Mouse (Mus musculus) kidney, adult 18-20 months (tissue): ENCODE measurements at regions not wholly inside any gene's neighbourhood (a gene's known extent, or its start where the extent isn't known, plus 50 kb on each side); places are given as distances from the start of the nearest gene placed in this dataset.

Experiments
- DNase-seq: peaks from one replicate; pipeline ENCODE4 v3.0.0; 2021

DNA sequence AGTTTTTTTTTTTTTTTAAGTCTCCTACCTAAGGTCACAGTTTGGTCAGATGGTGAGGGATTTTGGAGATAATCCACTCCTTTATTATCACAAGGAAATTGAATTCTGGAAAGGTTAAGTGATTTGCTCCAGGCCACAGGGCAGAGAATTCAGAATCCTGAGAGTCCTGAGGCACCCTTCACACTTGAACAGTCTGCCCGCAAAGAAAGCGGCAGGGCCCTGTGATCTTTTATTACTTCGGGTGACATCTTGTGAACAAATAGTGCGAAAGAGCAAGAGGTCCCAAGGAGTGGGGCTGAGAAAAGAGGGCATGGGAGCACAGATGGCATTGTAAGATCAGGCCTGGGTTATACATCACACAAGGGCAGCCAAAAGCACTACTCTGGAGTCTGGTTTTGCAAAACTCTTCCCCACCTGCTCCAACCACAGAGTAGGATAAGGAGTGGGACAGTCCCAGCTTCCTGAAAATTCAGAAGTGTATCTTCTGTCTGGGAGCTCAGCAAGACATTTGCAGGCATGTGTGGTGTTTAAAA, 150.5 kb upstream of the Wdr11 start:
- DNase-seq, result no peak

- peak; percentile 52 for DNase-seq
Measured at GRCm38 (mm10) chr7:129469496-129469895, 122.2 kb upstream of the Wdr11 start.

- no peak for DNase-seq
Measured at GRCm38 (mm10) chr7:129483736-129484135, 107.9 kb upstream of the Wdr11 start.

- no peak for DNase-seq
Measured at GRCm38 (mm10) chr7:129506894-129507293, 84.8 kb upstream of the Wdr11 start.

- DNase-seq, result no peak
Measured at GRCm38 (mm10) chr7:129509631-129510132, 82.0 kb upstream of the Wdr11 start.

DNA sequence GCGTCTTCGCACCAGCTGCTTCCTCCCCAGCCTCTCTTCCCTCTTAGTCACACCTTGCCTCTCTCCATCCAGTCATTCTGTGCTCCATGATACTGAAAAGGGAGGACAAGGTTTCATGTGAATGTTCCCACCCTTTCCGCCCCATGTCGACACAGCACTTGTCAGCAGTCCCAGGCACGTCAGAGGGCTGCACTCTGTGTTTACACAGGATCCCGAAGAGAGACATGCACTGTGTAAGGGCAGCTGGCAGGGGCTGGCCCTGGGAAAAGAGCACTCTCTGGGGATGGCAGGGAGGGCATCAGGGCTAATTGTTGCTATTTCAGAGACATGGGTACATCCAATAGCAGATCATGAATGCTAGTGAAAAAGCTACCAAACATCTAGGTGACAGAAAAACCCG, 77.0 kb upstream of the Wdr11 start:
- no peak for DNase-seq

GRCm38 (mm10) chr7:129524369-129524915, 67.2 kb upstream of the Wdr11 start:
- DNase-seq, result no peak

- DNase-seq, result no peak
Measured at GRCm38 (mm10) chr7:129525985-129526384, 65.7 kb upstream of the Wdr11 start.

GRCm38 (mm10) chr7:129528263-129528662, 63.4 kb upstream of the Wdr11 start:
- DNase-seq, result no peak

DNA sequence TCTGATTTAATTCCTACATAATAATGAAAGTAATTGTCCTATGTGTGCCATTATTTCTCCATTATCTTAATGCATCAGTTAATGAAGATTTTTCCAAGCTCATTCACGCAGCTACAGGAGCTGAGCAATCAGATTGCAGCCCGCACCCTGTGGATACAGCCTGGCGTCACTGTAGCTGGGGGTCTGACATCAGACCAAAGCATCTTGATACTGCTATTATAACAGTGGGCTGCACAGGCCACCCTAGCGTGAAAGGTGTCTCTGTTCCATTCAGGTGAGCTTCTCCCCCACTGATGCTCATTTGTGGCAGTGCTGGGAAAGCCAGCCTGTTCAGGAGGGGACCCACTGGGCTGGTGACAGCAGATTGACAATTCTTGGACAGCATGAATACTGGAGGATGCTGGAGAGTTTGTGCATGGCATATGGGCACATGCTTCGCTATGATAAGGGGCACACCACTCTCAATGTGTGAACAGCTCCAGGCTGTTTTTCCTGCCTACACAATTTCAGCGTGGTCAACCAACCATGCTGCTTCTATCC, 58.2 kb upstream of the Wdr11 start:
- no peak for DNase-seq
